Mouse (Mus musculus) neural tube, embryonic 13.5 days (tissue): ENCODE measurements around the gene Kcnip1. TPM values are rescaled to one million over a fixed set of nuclear protein-coding genes. Genes with fewer than 3 reads are reported as not detected.

ENCODE experiments used
- ATAC-seq: fragments of 200-750 bp; cut with Nextera tagmentation; 2 replicates; pipeline ENCODE4 v1.8.0; 2017; ENCODE audit warnings: low read depth, mild to moderate bottlenecking, moderate TSS enrichment, moderate library complexity
- H3K27ac ChIP-seq: fragments of 300-500 bp; sonication (generic); replicated peaks from 2 replicates; pipeline ENCODE4 v1.5.1; 2015; ENCODE audit warnings: moderate library complexity, mild to moderate bottlenecking, inconsistent platforms
- H3K27me3 ChIP-seq: fragments of 300-500 bp; sonication (generic); 2 replicates; pipeline ENCODE4 v1.6.1; 2015; ENCODE audit warnings: mild to moderate bottlenecking, inconsistent platforms
- H3K36me3 ChIP-seq: fragments of 300-500 bp; sonication (generic); 2 replicates; pipeline ENCODE4 v1.6.1; 2015; ENCODE audit warnings: mild to moderate bottlenecking, inconsistent platforms
- H3K4me1 ChIP-seq: fragments of 300-500 bp; sonication (generic); replicated peaks from 2 replicates; pipeline ENCODE4 v1.6.1; 2015; ENCODE audit warnings: inconsistent platforms
- H3K4me2 ChIP-seq: fragments of 300-500 bp; sonication (generic); 2 replicates; pipeline ENCODE4 v1.6.1; 2015; ENCODE audit warnings: inconsistent platforms, mild to moderate bottlenecking, moderate library complexity
- H3K4me3 ChIP-seq: fragments of 300-500 bp; sonication (generic); 2 replicates; pipeline ENCODE4 v1.5.1; 2015; ENCODE audit warnings: mild to moderate bottlenecking, inconsistent platforms
- H3K9ac ChIP-seq: fragments of 300-500 bp; sonication (generic); 2 replicates; pipeline ENCODE4 v1.6.1; 2015; ENCODE audit warnings: moderate library complexity, mild to moderate bottlenecking, inconsistent platforms
- H3K9me3 ChIP-seq: fragments of 300-500 bp; sonication (generic); 2 replicates; pipeline ENCODE4 v1.6.1; 2016; ENCODE audit warnings: inconsistent platforms
- WGBS: fragments of 180-500 bp; shearing (Covaris S2); methylation state at CpG from one replicate; pipeline ENCODE4 v1.1.7; 2015; 5-methylcytosine and 5-hydroxymethylcytosine counted together
- polyA plus RNA-seq: library from polyadenylated mRNA; unstranded; fragments of >200 nt; fragmentation: Nextera tagmentation; extraction: Ambion mirVana; gene quantifications from 2 replicates; pipeline ENCODE4 v1.2.1, GENCODE M21; 2015

Kcnip1 gene
- polyA plus RNA-seq, 1 experiment from 2014 or later, result 83.2 TPM

DNA sequence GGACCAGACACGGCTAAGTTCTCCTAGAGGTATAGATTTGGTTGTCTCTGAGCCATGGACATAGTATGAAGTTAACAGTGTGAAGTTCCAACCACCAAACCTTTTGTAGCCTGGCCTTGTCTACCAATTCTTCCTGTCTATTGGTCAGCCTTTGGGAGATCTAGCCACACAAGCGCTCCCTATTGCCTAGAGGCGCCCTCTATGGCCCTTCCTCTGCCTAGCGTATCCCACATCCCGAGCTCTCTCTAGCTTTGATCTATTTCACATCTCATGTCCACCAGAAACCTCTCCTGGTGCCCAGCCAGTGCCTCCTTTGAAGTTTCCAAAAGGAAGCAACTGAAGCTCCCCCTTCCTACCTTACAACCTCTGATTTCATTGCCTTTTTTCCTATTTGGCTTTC is 147.0 kb downstream of the Kcnip1 start:
- Histone ChIP-seq H3K27ac (no peak overlapping the region), H3K4me2 (no peak overlapping the region), H3K4me3 (no peak overlapping the region), H3K27me3 (peaks cover 30% of the 10 kb centered on the region), H3K9me3 (no peaks in the 10 kb centered on the region), H3K4me1 (peaks cover 57% of the 10 kb centered on the region), H3K36me3 (no peaks in the 10 kb centered on the region), H3K9ac (no peak overlapping the region)
- WGBS, result 71% methylated on average over 5 of the region's 5 CpGs
- no peak for ATAC-seq

DNA sequence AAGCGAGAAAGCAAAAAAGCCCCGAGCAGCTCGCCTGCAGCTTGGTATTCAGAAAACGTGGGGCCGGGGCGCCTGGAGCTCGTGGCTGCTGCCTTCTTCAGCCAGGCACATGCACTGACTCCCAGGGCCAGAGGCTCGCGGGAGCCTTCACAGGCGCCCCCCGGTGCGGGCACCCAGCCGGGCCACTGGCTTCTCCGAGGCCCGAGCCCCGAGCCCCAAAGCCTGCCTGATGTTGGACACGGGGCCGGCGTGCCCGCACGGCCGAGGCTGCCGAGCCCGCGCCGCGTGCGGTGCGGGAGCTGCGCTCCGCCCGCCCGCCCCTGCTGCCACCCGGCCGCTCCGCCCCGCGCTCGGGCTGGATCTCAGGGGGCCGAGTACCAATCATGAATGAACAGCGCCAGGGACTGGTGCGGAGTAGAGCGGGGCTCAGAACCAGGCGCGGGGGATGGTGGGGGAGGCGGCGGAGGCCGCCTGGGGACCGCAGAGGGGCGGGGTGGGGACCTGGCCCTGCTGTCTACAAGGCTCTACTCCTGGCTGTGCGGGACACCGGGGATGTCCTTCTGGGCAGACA is 149.6 kb downstream of the Kcnip1 start:
- 0% methylated on average over 48 of the region's 52 CpGs for WGBS

DNA sequence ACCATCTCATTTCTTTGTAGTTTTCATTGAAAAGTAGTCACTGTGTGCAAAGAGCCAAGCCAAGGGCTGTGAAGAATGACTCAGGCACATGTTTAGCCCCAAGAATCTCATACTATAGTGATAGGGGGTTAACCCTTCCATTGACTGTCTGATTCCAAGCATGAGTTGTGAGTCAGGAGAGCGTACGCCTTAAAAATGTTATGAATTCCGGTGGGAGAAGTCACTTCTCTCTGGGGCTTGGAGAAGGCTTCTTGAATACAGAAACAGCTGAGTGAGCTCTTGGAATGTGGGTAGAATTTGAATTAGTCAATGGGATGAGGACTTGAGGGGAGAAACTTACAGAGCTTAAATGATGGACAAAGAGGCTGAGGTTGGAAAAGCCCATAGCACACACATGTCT is 153.9 kb downstream of the Kcnip1 start:
- Histone ChIP-seq H3K9me3 (no peaks in the 10 kb centered on the region), H3K4me3 (no peak overlapping the region), H3K4me1 (peaks cover 47% of the 10 kb centered on the region), H3K36me3 (no peaks in the 10 kb centered on the region), H3K4me2 (no peak overlapping the region), H3K9ac (no peak overlapping the region), H3K27me3 (peaks cover 15% of the 10 kb centered on the region), H3K27ac (no peak overlapping the region)
- WGBS, result 91% methylated on average over 3 of the region's 3 CpGs
- no peak for ATAC-seq

More for the DNA sequence above, 149.6 kb downstream of the Kcnip1 start:
- Histone ChIP-seq H3K4me3 (peak overlapping the region; percentile 53), H3K27ac (peak overlapping the region; percentile 72), H3K9me3 (no peaks in the 10 kb centered on the region), H3K27me3 (peaks cover 29% of the 10 kb centered on the region), H3K4me2 (peak overlapping the region; percentile 86), H3K4me1 (peaks cover 55% of the 10 kb centered on the region), H3K36me3 (no peaks in the 10 kb centered on the region), H3K9ac (peak overlapping the region; percentile 81)
- peak; percentile 89 for ATAC-seq

DNA sequence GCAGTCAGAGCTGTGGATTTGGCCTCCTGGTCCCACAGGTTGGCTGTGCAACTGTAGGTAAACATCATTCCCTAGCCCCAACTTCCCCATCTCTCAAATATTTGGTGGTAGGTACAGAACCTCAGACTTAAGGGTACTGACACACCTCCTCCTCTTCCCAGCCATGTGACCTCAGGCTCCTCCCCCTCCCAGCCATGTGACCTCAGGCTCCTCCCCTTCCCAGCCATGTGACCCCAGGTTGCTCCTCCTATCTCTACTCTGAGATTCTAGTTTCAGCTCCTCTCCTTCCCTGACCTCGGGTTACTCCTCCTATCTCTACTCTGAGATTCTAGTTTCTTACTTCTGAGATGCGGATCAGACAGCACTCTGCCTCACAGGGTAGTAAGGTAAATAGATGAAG is 163.2 kb downstream of the Kcnip1 start:
- ATAC-seq, result no peak
- no peaks in the 10 kb centered on the region for H3K36me3 ChIP-seq

DNA sequence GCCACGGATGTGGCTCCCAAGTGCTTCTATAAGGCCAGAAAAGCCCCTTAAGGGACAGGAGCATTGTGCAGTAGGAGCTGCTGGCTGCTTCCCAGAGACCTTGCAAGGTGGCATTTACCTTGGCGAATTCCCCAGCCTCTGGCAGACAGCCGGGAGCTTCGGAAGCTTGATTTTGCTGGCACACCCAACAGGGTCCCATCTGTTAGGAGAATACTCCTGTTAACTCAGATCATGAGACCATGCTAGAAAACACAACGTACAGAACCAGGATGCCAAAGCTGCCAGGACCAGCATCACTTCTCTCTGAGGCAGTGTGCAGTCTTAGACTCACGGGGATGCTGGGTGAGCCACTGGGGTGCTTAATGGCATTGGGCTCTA is 165.1 kb downstream of the Kcnip1 start:
- ATAC-seq, result no peak
- H3K4me1 ChIP-seq, result peaks cover 26% of the 10 kb centered on the region
- H3K4me3 ChIP-seq, result no peak overlapping the region
- H3K36me3 ChIP-seq, result no peaks in the 10 kb centered on the region
- 0 out of 2 replicates have a peak overlapping the region, but pooled peaks have one; percentile 38 for H3K9ac ChIP-seq
- H3K27me3 ChIP-seq, result no peaks in the 10 kb centered on the region
- WGBS, result 69% methylated on average over 6 of the region's 6 CpGs
- H3K4me2 ChIP-seq, result no peak overlapping the region
- H3K9me3 ChIP-seq, result no peaks in the 10 kb centered on the region
- H3K27ac ChIP-seq, result peak overlapping the region; percentile 71

More for the DNA sequence above, 163.2 kb downstream of the Kcnip1 start:
- WGBS, result 79% methylated on average over 2 of the region's 2 CpGs
- H3K4me2 ChIP-seq, result no peak overlapping the region
- no peaks in the 10 kb centered on the region for H3K9me3 ChIP-seq
- no peak overlapping the region for H3K27ac ChIP-seq
- H3K27me3 ChIP-seq, result no peaks in the 10 kb centered on the region
- no peak overlapping the region for H3K4me3 ChIP-seq
- H3K9ac ChIP-seq, result no peak overlapping the region
- H3K4me1 ChIP-seq, result peaks cover 18% of the 10 kb centered on the region

DNA sequence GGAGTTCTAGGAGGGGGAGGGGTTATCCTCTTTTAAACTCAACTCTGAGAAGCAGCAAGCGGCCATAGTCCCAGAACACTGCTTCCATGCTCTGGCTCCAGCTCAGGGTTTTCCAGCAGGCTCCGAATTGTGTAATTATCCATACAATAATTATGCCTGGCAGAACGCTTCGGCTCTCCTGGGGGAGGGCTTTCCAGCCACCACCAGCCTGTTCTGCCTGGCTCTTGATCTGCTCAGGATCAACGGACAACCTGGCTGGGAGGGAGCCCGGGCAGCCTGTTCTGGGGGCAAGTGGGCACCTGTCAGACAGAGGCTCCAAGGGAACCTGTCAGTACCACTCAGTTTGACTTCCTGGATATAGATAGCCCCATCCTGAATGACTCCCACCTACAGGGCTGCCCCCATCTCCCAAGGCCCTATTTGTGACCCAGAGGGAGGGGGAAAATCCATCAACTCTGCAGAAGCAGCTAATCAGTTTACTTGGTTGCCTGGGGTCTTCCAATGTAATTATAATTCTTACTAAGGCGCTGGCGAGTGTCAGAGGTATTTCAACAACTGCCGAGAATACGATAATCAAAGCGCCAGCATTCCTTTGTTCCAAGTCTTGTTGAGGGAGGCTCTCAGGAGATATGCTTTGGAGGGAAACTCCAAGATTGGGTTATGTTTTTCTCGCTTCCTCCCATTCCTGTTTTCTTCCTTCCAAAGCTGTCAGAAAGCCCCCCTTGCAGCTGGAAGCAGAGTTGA is 165.7 kb downstream of the Kcnip1 start:
- H3K36me3 ChIP-seq, result no peaks in the 10 kb centered on the region
- H3K9ac ChIP-seq, result peak overlapping the region; percentile 38; the same call in 1 of the 2 replicates
- H3K27me3 ChIP-seq, result no peaks in the 10 kb centered on the region
- H3K4me3 ChIP-seq, result no peak overlapping the region
- H3K9me3 ChIP-seq, result no peaks in the 10 kb centered on the region
- 49% methylated on average over 12 of the region's 12 CpGs for WGBS
- peaks cover 26% of the 10 kb centered on the region for H3K4me1 ChIP-seq
- H3K4me2 ChIP-seq, result no peak overlapping the region
- ATAC-seq, result 0 out of 2 replicates have a peak, but pooled peaks have one; percentile 37
- peak overlapping the region; percentile 71 for H3K27ac ChIP-seq

DNA sequence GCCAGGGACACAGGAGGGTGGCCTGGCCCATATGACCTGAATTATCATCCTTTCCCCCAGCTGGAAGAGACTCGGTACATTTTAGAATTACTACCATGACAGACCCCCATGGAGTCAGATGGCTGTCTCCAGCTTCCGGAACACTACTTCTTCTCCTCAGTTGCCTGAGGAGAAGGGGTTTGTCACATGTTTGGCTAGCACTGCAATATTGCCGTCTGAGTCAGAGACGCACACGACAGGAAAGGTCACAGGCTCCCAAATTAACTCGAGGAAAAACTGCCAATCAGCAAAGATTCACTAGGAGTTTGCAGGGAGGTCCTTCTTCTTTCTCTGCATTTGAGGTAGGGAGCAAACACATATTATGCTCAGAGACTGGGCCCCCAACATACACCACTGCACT is 168.2 kb downstream of the Kcnip1 start:
- Histone ChIP-seq H3K27me3 (no peaks in the 10 kb centered on the region), H3K9ac (no peak overlapping the region), H3K4me1 (peaks cover 26% of the 10 kb centered on the region), H3K4me3 (no peak overlapping the region), H3K4me2 (no peak overlapping the region), H3K9me3 (no peaks in the 10 kb centered on the region), H3K36me3 (no peaks in the 10 kb centered on the region), H3K27ac (no peak overlapping the region)
- 43% methylated on average over 6 of the region's 6 CpGs for WGBS
- ATAC-seq, result no peak

DNA sequence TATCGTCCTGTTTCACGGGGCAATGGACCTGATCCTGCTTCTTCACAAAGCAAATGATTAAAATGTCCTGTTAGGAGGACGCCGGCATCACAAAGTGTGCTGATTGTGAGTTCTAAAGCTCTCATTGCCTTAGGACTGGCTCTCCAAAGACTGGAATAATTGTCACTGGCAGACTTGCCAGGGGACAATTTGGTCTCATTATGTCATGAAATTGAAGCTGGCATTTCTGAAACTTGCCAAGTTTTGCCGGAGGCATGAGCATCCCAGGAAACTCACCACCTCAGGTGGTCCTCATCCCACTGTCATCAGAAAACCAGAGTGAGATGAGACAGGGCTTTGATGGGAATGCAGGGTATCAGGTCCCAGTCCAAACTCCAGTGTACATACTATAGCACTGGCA is 171.6 kb downstream of the Kcnip1 start:
- 94% methylated on average over 5 of the region's 5 CpGs for WGBS
- no peak overlapping the region for H3K27ac ChIP-seq
- H3K9me3 ChIP-seq, result no peaks in the 10 kb centered on the region
- ATAC-seq, result no peak
- H3K4me1 ChIP-seq, result peaks cover 21% of the 10 kb centered on the region
- no peak overlapping the region for H3K9ac ChIP-seq
- no peaks in the 10 kb centered on the region for H3K27me3 ChIP-seq
- no peak overlapping the region for H3K4me2 ChIP-seq
- H3K4me3 ChIP-seq, result no peak overlapping the region
- no peaks in the 10 kb centered on the region for H3K36me3 ChIP-seq

DNA sequence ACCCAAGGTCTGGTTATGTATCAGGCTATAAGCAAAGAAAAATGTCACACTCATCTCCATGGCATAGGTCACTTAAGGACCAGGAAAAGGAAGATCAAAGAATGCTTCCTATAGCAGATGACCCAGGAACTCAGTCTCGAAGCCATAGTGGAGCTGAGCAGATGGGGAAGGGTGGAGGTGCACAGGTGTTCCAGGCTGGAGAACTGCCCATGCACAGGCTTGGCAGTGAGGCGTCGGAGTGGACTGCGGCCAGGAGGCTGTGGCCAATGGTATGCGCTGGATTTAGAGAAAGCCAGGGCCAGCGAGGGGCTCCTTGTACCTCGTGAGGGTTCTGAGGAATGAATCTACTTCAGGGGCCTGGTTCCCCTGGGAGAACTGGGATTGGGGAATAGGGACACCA is 172.1 kb downstream of the Kcnip1 start:
- Histone ChIP-seq H3K9me3 (no peaks in the 10 kb centered on the region), H3K27ac (no peak overlapping the region), H3K4me1 (peaks cover 25% of the 10 kb centered on the region), H3K4me2 (no peak overlapping the region), H3K4me3 (no peak overlapping the region), H3K9ac (no peak overlapping the region), H3K27me3 (no peaks in the 10 kb centered on the region), H3K36me3 (no peaks in the 10 kb centered on the region)
- WGBS, result 90% methylated on average over 7 of the region's 7 CpGs
- ATAC-seq, result no peak

DNA sequence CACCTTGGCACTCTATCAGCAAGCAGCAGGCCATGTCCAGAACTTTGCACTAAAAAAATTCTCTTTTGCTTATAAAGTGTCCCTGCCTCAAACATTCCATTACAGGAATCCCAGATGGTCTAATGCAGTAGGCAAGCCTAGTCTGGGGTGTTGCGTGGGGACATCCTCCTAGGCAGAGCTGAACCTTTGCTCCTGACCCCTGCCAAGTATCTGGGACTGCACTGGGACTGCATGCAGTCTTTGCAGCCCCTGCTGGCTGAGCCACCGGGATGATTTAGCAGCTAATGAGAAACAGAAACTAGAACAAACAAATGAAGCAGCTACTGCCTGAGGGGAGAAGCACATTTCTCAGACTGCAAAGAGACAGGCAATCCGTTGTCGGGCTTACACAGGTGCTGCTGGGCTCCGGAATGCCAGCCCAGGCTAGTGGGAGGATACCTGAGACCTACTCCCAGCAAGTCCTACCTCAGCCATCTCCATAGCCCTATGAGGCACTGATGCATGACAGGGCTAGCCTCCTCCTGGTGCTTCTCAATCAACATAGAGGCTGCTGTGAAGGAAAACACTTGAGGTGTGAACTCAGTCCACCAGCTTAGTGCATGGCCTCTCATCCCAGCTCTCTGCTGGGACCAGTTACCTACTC is 174.0 kb downstream of the Kcnip1 start:
- Histone ChIP-seq H3K36me3 (no peaks in the 10 kb centered on the region), H3K4me3 (no peak overlapping the region), H3K4me1 (peaks cover 15% of the 10 kb centered on the region), H3K4me2 (no peak overlapping the region), H3K9me3 (no peaks in the 10 kb centered on the region), H3K27ac (no peak overlapping the region), H3K27me3 (no peaks in the 10 kb centered on the region), H3K9ac (no peak overlapping the region)
- ATAC-seq, result no peak
- 41% methylated on average over 5 of the region's 5 CpGs for WGBS

DNA sequence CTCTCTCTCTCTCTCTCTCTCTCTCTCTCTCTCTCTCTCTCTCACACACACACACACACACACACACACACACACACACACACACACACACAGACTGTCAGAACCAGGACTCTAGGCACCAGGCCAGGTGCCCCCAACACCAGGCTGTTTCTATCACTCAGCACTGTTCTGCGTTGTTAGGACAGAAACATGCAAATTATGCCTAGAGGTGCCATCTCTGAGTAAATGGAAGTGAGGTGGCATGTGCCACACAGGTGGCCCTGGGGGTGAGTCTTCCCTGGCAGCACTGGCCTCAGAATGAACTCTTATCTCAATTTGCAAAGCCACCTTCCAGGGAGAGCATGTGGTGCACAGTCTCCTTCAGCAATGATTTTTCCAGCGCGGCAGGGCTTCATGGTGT is 176.9 kb downstream of the Kcnip1 start:
- H3K9ac ChIP-seq, result no peak overlapping the region
- ATAC-seq, result no peak
- H3K36me3 ChIP-seq, result no peaks in the 10 kb centered on the region

DNA sequence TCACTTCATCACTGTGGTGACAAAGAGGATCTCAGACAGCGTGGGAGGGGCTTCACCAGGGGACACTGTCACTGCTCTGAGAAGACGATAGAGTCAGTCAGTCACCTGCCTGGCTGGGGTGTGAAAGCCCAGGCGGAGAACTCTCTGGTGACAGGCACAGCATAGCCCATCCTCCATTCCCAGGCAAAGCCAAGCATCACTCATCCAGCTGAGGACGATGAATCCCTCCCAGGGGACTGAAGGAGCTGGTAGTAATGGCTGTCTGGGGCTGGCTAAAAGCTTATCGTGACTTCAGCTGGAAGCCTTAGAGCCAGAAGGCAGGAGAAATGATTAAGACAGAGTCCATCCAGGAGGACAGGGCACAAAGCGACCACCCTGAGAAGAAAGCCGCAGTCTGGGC is 182.8 kb downstream of the Kcnip1 start:
- peak; percentile 47; the same call in 1 of the 2 replicates for ATAC-seq
- 48% methylated on average over 7 of the region's 7 CpGs for WGBS
- Histone ChIP-seq H3K27ac (no peak overlapping the region), H3K4me1 (peaks cover 5% of the 10 kb centered on the region; the same call in 1 of the 2 replicates), H3K4me3 (no peak overlapping the region), H3K36me3 (no peaks in the 10 kb centered on the region), H3K4me2 (no peak overlapping the region), H3K27me3 (no peaks in the 10 kb centered on the region), H3K9me3 (no peaks in the 10 kb centered on the region), H3K9ac (no peak overlapping the region)

More for the DNA sequence above, 176.9 kb downstream of the Kcnip1 start:
- Histone ChIP-seq H3K4me1 (peaks cover 14% of the 10 kb centered on the region), H3K4me2 (no peak overlapping the region), H3K4me3 (no peak overlapping the region), H3K27ac (no peak overlapping the region), H3K27me3 (no peaks in the 10 kb centered on the region), H3K9me3 (no peaks in the 10 kb centered on the region)
- WGBS, result 48% methylated on average over 3 of the region's 3 CpGs
